In the genomic region with DNA sequence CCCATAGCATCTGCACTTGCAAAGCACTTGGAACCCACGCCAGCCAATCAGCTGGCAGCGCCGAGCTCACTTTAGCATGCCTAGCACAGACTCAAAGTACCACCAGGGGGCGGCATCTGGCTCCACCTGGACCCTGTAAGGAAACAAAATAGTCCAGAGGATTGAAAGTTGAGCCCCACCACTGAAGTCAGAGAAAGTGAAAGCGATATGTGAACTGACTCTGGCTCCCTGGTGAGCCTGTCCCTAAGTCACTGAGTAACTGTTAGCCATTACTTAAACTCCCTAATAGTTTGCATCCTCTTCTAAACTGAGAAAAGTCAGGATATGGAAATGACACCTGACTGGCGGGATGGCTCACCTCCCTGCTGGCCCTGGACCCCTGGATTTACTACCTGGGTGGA, we compare ENCODE assay signal across 8 mouse cellular contexts. TPM values are rescaled to one million over a fixed set of nuclear protein-coding genes. Genes with fewer than 3 reads are reported as not detected.
DNase-seq lines count a peak whose midpoint lies in the region; ATAC-seq and TF ChIP-seq lines count a peak whose summit lies in the region.

No protein-coding gene starts in this region.

- H3K4me2 ChIP-seq in lung, postnatal 0 days (replicated peaks; ENCODE audit: low read depth, low read length) = peak overlapping the region; percentile 49

- ATAC-seq in hematopoietic stem cell, adult 5-6 weeks (replicated peaks in 1 of 2; ENCODE audit: insufficient read depth in 1 of 2, low FRiP score in 2 of 2, low TSS enrichment in 1 of 2, low read depth in 1 of 2, poor library complexity in 2 of 2, severe bottlenecking in 2 of 2) = peak; percentile 94
- peak; percentile 98 for ATAC-seq in lung, postnatal 0 days

- H3K36me3 ChIP-seq in MEL (ENCODE audit: control insufficient read depth in 1 of 2, insufficient read depth in 2 of 2, low read length in 2 of 2) = peaks cover 0 to 19% of the 10 kb centered on the region in 2 experiments; a peak in 2 of 4 replicates
- H3K36me3 ChIP-seq in lung, postnatal 0 days (ENCODE audit: insufficient read depth, low read length) = no peaks in the 10 kb centered on the region

- no peaks in the 10 kb centered on the region for H3K27me3 ChIP-seq in MEL (ENCODE audit: control insufficient read depth in 1 of 2, insufficient read depth in 2 of 2, low read length in 2 of 2)
- H3K27me3 ChIP-seq in cerebellum, adult 2 months (ENCODE audit: control insufficient read depth, insufficient read depth, low read length) = no peaks in the 10 kb centered on the region
- H3K27me3 ChIP-seq in lung, postnatal 0 days (replicated peaks; ENCODE audit: insufficient read depth, low read length) = no peaks in the 10 kb centered on the region

- DNase-seq in MEL (ENCODE audit: low read depth, low spot score) = peak; percentile 99
- DNase-seq in cerebellum, adult 2 months = peak; percentile 89 to 92
- peak; percentile 95 for DNase-seq in forelimb bud, embryonic 11.5 days (ENCODE audit: low read depth, low spot score)
- DNase-seq in layer of hippocampus, adult 9-10 months (ENCODE audit: low spot score) = peak; percentile 89
- DNase-seq in lung, postnatal 0 days (ENCODE audit: low spot score) = peak; percentile 97
- DNase-seq in ovary, postnatal 14 days (ENCODE audit: low spot score) = peak; percentile 91
- peak; percentile 97 for DNase-seq in thymus, postnatal 14 days

- peak overlapping the region; percentile 51 to 71 for H3K4me3 ChIP-seq in MEL (ENCODE audit: control insufficient read depth in 1 of 2, insufficient read depth in 1 of 2, low read depth in 2 of 2, low read length in 2 of 2)
- peak overlapping the region; percentile 3 for H3K4me3 ChIP-seq in cerebellum, adult 2 months (replicated peaks; ENCODE audit: insufficient read depth, low read depth, low read length)
- H3K4me3 ChIP-seq in lung, postnatal 0 days (ENCODE audit: low read depth, low read length) = peak overlapping the region; percentile 27

- peaks cover 20 to 22% of the 10 kb centered on the region in 2 experiments for H3K4me1 ChIP-seq in MEL (ENCODE audit: control insufficient read depth in 1 of 2, insufficient read depth in 2 of 2, low read length in 2 of 2)
- peaks cover 6% of the 10 kb centered on the region for H3K4me1 ChIP-seq in cerebellum, adult 2 months (ENCODE audit: control insufficient read depth, insufficient read depth, low read length)
- no peaks in the 10 kb centered on the region for H3K4me1 ChIP-seq in lung, postnatal 0 days (ENCODE audit: insufficient read depth, low read depth, low read length)

- peak overlapping the region; percentile 62 for H3K9ac ChIP-seq in MEL (ENCODE audit: control insufficient read depth, low read depth, low read length, poor library complexity, severe bottlenecking)
- no peak overlapping the region; the same call in 1 of the 2 replicates for H3K9ac ChIP-seq in lung, postnatal 0 days (replicated peaks; ENCODE audit: low read depth)

- peak; percentile 97 for TF ChIP-seq RAD21 in MEL (IDR thresholded peaks at IDR 0.05; ENCODE audit: low read depth, low read length)

- H3K27ac ChIP-seq in MEL (ENCODE audit: control insufficient read depth, low read depth, low read length) = no peak overlapping the region
- no peak overlapping the region for H3K27ac ChIP-seq in cerebellum, adult 2 months (ENCODE audit: insufficient read depth, low read length)
- no peak overlapping the region for H3K27ac ChIP-seq in lung, postnatal 0 days (ENCODE audit: low read length)

- H3K79me2 ChIP-seq in MEL (ENCODE audit: control insufficient read depth, insufficient read depth, low read length, poor library complexity) = no peaks in the 10 kb centered on the region

- no peaks in the 10 kb centered on the region for H3K9me3 ChIP-seq in MEL (replicated peaks; ENCODE audit: insufficient read depth, low read length)
- no peaks in the 10 kb centered on the region for H3K9me3 ChIP-seq in lung, postnatal 0 days (ENCODE audit: low read length)

- 0 out of 4 replicates have a peak, but pooled peaks of 1 of the 2 experiments have one; percentile 10 for TF ChIP-seq POLR2A in MEL (IDR thresholded peaks at IDR 0.05; ENCODE audit: control insufficient read depth in 1 of 2, insufficient read depth in 1 of 2, low read depth in 1 of 2, low read length in 2 of 2, poor library complexity in 1 of 2)
- no peak for TF ChIP-seq POLR2A in cerebellum, adult 2 months (IDR thresholded peaks at IDR 0.05; ENCODE audit: borderline replicate concordance, insufficient read depth, low read length)

- WGBS in cerebellum, adult 2 months = 9% methylated on average over 6 of the region's 6 CpGs
- WGBS in lung, postnatal 0 days = 3% methylated on average over 6 of the region's 6 CpGs

- 0 out of 4 replicates have a peak, but pooled peaks of 1 of the 2 experiments have one; percentile 28 for TF ChIP-seq EP300 in MEL (IDR thresholded peaks at IDR 0.05; ENCODE audit: low read depth in 1 of 2, low read length in 2 of 2)
- TF ChIP-seq EP300 in lung, postnatal 0 days (IDR thresholded peaks at IDR 0.05) = no peak

- TF ChIP-seq CTCF in MEL (IDR thresholded peaks at IDR 0.05 in 2 of 3, conservative IDR thresholded peaks at IDR 0.05 in 1 of 3; ENCODE audit: control insufficient read depth in 1 of 3, insufficient read depth in 1 of 3, low read depth in 2 of 3, low read length in 3 of 3, poor library complexity in 1 of 3, severe bottlenecking in 1 of 3) = peak; percentile 82 to 100 (median 94)
- TF ChIP-seq CTCF in cerebellum, adult 2 months (IDR thresholded peaks at IDR 0.05; ENCODE audit: borderline replicate concordance, insufficient read depth, low read depth, low read length) = peak; percentile 81
- TF ChIP-seq CTCF in lung, postnatal 0 days (IDR thresholded peaks at IDR 0.05) = peak; percentile 95

TF ChIP-seq in MEL, 35 proteins besides CTCF, POLR2A, EP300 and RAD21 (continues in another document):
- no peak for TF ChIP-seq ZMIZ1 (IDR thresholded peaks at IDR 0.05; ENCODE audit: low read depth, low read length)
- TF ChIP-seq BHLHE40 (IDR thresholded peaks at IDR 0.05; ENCODE audit: borderline replicate concordance, low read depth, low read length) = 0 out of 2 replicates have a peak, but pooled peaks have one; percentile 39
- no peak for TF ChIP-seq TAL1 (IDR thresholded peaks at IDR 0.05; ENCODE audit: low read length)
- TF ChIP-seq UBTF (IDR thresholded peaks at IDR 0.05; ENCODE audit: borderline replicate concordance, insufficient read depth, low read depth, low read length) = no peak
- TF ChIP-seq MYC (IDR thresholded peaks at IDR 0.05; ENCODE audit: low read depth, low read length) = peak; percentile 80
- peak; percentile 73; the same call in 1 of the 2 replicates for TF ChIP-seq MAZ (IDR thresholded peaks at IDR 0.05; ENCODE audit: low read depth, low read length)
- peak; percentile 54 for TF ChIP-seq TCF12 (IDR thresholded peaks at IDR 0.05; ENCODE audit: low read depth, low read length)
- no peak for TF ChIP-seq CHD2 (IDR thresholded peaks at IDR 0.05; ENCODE audit: low read length)
- no peak for TF ChIP-seq ZKSCAN1 (IDR thresholded peaks at IDR 0.05; ENCODE audit: low read depth, low read length)
- peak; percentile 98 for TF ChIP-seq ZC3H11A (IDR thresholded peaks at IDR 0.05; ENCODE audit: low read depth, low read length)
- TF ChIP-seq MAX (IDR thresholded peaks at IDR 0.05; ENCODE audit: low read length) = 0 out of 2 replicates have a peak, but pooled peaks have one; percentile 29
- no peak for TF ChIP-seq KAT2A (conservative IDR thresholded peaks at IDR 0.05; ENCODE audit: low read depth, low read length)
- no peak for TF ChIP-seq E2F4 (IDR thresholded peaks at IDR 0.05; ENCODE audit: borderline replicate concordance, low read depth, low read length)
- TF ChIP-seq GABPA (IDR thresholded peaks at IDR 0.05; ENCODE audit: low read depth, low read length) = no peak
- peak; percentile 94 for TF ChIP-seq MXI1 (IDR thresholded peaks at IDR 0.05; ENCODE audit: low read depth, low read length)
- no peak for TF ChIP-seq RCOR1 (IDR thresholded peaks at IDR 0.05; ENCODE audit: low read depth, low read length)
- no peak for TF ChIP-seq USF1 (IDR thresholded peaks at IDR 0.05; ENCODE audit: low read depth, low read length)
- no peak for TF ChIP-seq GATA1 (IDR thresholded peaks at IDR 0.05; ENCODE audit: low read depth, low read length)
- peak; percentile 59 for TF ChIP-seq HCFC1 (IDR thresholded peaks at IDR 0.05; ENCODE audit: low read depth, low read length)
- TF ChIP-seq MYB (IDR thresholded peaks at IDR 0.05; ENCODE audit: low read depth, low read length) = no peak
- TF ChIP-seq MAFK (IDR thresholded peaks at IDR 0.05; ENCODE audit: borderline replicate concordance, low read depth, low read length) = no peak
- no peak for TF ChIP-seq CHD1 (IDR thresholded peaks at IDR 0.05; ENCODE audit: low read depth, low read length)
- TF ChIP-seq POLR2AphosphoS2 (IDR thresholded peaks at IDR 0.05; ENCODE audit: low read length) = no peak
- TF ChIP-seq SIN3A (IDR thresholded peaks at IDR 0.05; ENCODE audit: low read length) = peak; percentile 96
- TF ChIP-seq ZNF384 (IDR thresholded peaks at IDR 0.05; ENCODE audit: low read depth, low read length) = no peak
- peak; percentile 78 for TF ChIP-seq ETS1 (IDR thresholded peaks at IDR 0.05; ENCODE audit: low read depth, low read length)
- TF ChIP-seq ELF1 (IDR thresholded peaks at IDR 0.05; ENCODE audit: low read depth, low read length) = no peak
- no peak for TF ChIP-seq TBP (IDR thresholded peaks at IDR 0.05; ENCODE audit: low read depth, low read length)
- no peak for TF ChIP-seq NRF1 (IDR thresholded peaks at IDR 0.05; ENCODE audit: insufficient read depth, low read depth, low read length, poor library complexity, severe bottlenecking)
- TF ChIP-seq USF2 (IDR thresholded peaks at IDR 0.05; ENCODE audit: borderline replicate concordance in 1 of 2, insufficient read depth in 1 of 2, low read depth in 1 of 2, low read length in 2 of 2) = no peak

RNA-seq across cellular contexts. Expression of a gene that starts 31.2 kb away (rescaled TPM):
- 56.6 and 57.0 TPM in 2 replicates for total RNA-seq in MEL (2012; rRNA removed)
- polyA plus RNA-seq in MEL (2012; ENCODE audit: insufficient read depth in 1 of 2, insufficient read length in 2 of 2, low read depth in 1 of 2, low replicate concordance in 2 of 2, missing spikeins in 1 of 2) = 100 to 1,000 TPM in 1 of 2 experiments, 10 to 100 TPM in 1; 51.0 to 102 TPM
- 35.6 and 37.5 TPM in 2 replicates for polyA plus RNA-seq in cerebellum, adult 2 months (2012; rRNA removed)
- 62.2 and 64.9 TPM in 2 replicates for total RNA-seq in hematopoietic stem cell, adult 5-6 weeks (2017)
- 57.7 and 69.7 TPM in 2 replicates for polyA plus RNA-seq in lung, postnatal 0 days (2015; fragmentation: Nextera tagmentation; extraction: Ambion mirVana)

RNA-seq across cellular contexts. Expression of a gene that starts 33.5 kb away (rescaled TPM):
- total RNA-seq in MEL (2012; rRNA removed) = not detected in 2 replicates
- polyA plus RNA-seq in MEL (2012; ENCODE audit: insufficient read depth in 1 of 2, insufficient read length in 2 of 2, low read depth in 1 of 2, low replicate concordance in 2 of 2, missing spikeins in 1 of 2) = not detected
- 5.3 and 6.2 TPM in 2 replicates for polyA plus RNA-seq in cerebellum, adult 2 months (2012; rRNA removed)
- total RNA-seq in hematopoietic stem cell, adult 5-6 weeks (2017) = 2.3 and 2.4 TPM in 2 replicates
- polyA plus RNA-seq in lung, postnatal 0 days (2015; fragmentation: Nextera tagmentation; extraction: Ambion mirVana) = 3.0 TPM in 2 replicates

Comparison
In these comparisons a context has a peak if more than half of its experiments do, and no peak if none do; other contexts are left out.
1. H3K4me3 ChIP-seq: peak in every context shown above with its lines; median percentile 61 in MEL; 27 in lung, postnatal 0 days; 3 in cerebellum, adult 2 months.